Mouse (Mus musculus) kidney, embryonic 16.5 days (tissue): ENCODE measurements around the gene Smim20. TPM values are rescaled to one million over a fixed set of nuclear protein-coding genes. Genes with fewer than 3 reads are reported as not detected.

Source experiments
- polyA plus RNA-seq: library from polyadenylated mRNA; unstranded; fragments of >200 nt; fragmentation: Nextera tagmentation; extraction: Ambion mirVana; gene quantifications from 2 replicates; pipeline ENCODE4 v1.2.1, GENCODE M21; 2015

Smim20 gene
- polyA plus RNA-seq, 1 experiment from 2014 or later = 98.2 TPM

Other genes starting within 250 kb of the Smim20 start
- gene Slc34a2, start 229.0 kb upstream of the Smim20 start, polyA plus RNA-seq = 0.64 and 2.5 TPM in 2 replicates
- 18.9 and 20.0 TPM in 2 replicates for gene Sel1l3, start 53.2 kb upstream of the Smim20 start, polyA plus RNA-seq
- gene Rbpj, start 199.1 kb downstream of the Smim20 start, polyA plus RNA-seq = 33.1 and 35.6 TPM in 2 replicates